Mouse (Mus musculus): Measurements from ENCODE around the gene Hist1h2bq. TPM values are rescaled to one million over a fixed set of nuclear protein-coding genes. Genes with fewer than 3 reads are reported as not detected.
"Not testable (repeated sequence)": the region's sequence is repeated elsewhere in the genome, so short reads cannot be mapped to it uniquely, and the experiment has no call there.

The Hist1h2bq gene
- polyA plus RNA-seq, 1 experiment = 28.4 TPM

- H3K27me3 ChIP-seq (ENCODE audit: control insufficient read depth, insufficient read depth, low read length, poor library complexity, severe bottlenecking); H3K4me3 ChIP-seq (ENCODE audit: low read depth, low read length); H3K36me3 ChIP-seq (ENCODE audit: control insufficient read depth, insufficient read depth, low read length, poor library complexity, severe bottlenecking); H3K4me1 ChIP-seq (ENCODE audit: control insufficient read depth, insufficient read depth, low read length); H3K9me3 ChIP-seq (replicated peaks; ENCODE audit: control insufficient read depth, insufficient read depth, low read length, poor library complexity, severe bottlenecking); H3K9ac ChIP-seq (ENCODE audit: low read depth, poor library complexity, severe bottlenecking): not testable (repeated sequence)
- H3K27ac ChIP-seq (ENCODE audit: insufficient read depth, low read length) = peak within 1 kb of the TSS; percentile 61; the same call in 1 of the 2 replicates
- peak; percentile 50 for TF ChIP-seq POLR2A (IDR thresholded peaks at IDR 0.05; ENCODE audit: insufficient read depth, low read length)
Measured at GRCm38 (mm10) chr13:21831418-21832394, 21.7 kb upstream of the Hist1h2bq start, which contains the start of gene Hist1h4n. Gene Hist1h4n, minus strand, starts transcription at chr13:21832196.

DNA sequence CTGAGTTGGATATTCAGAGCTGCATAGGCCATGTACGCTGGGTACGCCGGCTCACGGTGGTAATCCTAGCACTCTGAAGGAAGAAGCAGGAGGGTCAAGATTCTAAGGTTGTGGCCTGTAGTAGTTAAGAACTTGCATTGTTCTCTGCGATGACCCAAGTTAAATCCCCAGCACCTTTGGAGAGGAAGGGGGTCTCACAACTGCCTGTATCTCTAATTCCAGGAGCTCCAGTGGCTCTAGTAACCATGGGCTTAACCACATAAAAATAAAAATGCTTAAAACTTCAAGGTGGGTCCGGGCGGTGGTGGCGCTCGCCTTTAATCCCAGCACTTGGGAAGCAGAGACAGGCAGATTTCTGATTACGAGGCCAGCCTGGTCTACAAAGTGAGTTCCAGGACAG lies 20.3 kb upstream of the Hist1h2bq start:
- no peak for TF ChIP-seq EP300 (IDR thresholded peaks at IDR 0.05; ENCODE audit: insufficient read depth, low read depth, low read length)
- no peak for TF ChIP-seq CTCF (IDR thresholded peaks at IDR 0.05; ENCODE audit: low read depth, low read length)
- TF ChIP-seq POLR2A (IDR thresholded peaks at IDR 0.05; ENCODE audit: insufficient read depth, low read length) = no peak
- no peak overlapping the region for H3K4me3 ChIP-seq (ENCODE audit: low read depth, low read length)
- H3K9ac ChIP-seq (ENCODE audit: low read depth, poor library complexity, severe bottlenecking) = peak overlapping the region; percentile 18; the same call in 1 of the 2 replicates

GRCm38 (mm10) chr13:21828511-21828910 lies 18.5 kb upstream of the Hist1h2bq start:
- no peak overlapping the region for H3K27ac ChIP-seq (ENCODE audit: insufficient read depth, low read length)
- no peak for TF ChIP-seq CTCF (IDR thresholded peaks at IDR 0.05; ENCODE audit: low read depth, low read length)
- TF ChIP-seq POLR2A (IDR thresholded peaks at IDR 0.05; ENCODE audit: insufficient read depth, low read length) = no peak
- TF ChIP-seq EP300 (IDR thresholded peaks at IDR 0.05; ENCODE audit: insufficient read depth, low read depth, low read length) = no peak

More for the DNA sequence above, 20.3 kb upstream of the Hist1h2bq start:
- Histone ChIP-seq H3K36me3 (ENCODE audit: control insufficient read depth, insufficient read depth, low read length, poor library complexity, severe bottlenecking) (no peaks in the 10 kb centered on the region), H3K27ac (ENCODE audit: insufficient read depth, low read length) (no peak overlapping the region), H3K27me3 (ENCODE audit: control insufficient read depth, insufficient read depth, low read length, poor library complexity, severe bottlenecking) (no peaks in the 10 kb centered on the region), H3K9me3 (replicated peaks; ENCODE audit: control insufficient read depth, insufficient read depth, low read length, poor library complexity, severe bottlenecking) (no peaks in the 10 kb centered on the region), H3K4me1 (ENCODE audit: control insufficient read depth, insufficient read depth, low read length) (peaks cover 3% of the 10 kb centered on the region)

DNA sequence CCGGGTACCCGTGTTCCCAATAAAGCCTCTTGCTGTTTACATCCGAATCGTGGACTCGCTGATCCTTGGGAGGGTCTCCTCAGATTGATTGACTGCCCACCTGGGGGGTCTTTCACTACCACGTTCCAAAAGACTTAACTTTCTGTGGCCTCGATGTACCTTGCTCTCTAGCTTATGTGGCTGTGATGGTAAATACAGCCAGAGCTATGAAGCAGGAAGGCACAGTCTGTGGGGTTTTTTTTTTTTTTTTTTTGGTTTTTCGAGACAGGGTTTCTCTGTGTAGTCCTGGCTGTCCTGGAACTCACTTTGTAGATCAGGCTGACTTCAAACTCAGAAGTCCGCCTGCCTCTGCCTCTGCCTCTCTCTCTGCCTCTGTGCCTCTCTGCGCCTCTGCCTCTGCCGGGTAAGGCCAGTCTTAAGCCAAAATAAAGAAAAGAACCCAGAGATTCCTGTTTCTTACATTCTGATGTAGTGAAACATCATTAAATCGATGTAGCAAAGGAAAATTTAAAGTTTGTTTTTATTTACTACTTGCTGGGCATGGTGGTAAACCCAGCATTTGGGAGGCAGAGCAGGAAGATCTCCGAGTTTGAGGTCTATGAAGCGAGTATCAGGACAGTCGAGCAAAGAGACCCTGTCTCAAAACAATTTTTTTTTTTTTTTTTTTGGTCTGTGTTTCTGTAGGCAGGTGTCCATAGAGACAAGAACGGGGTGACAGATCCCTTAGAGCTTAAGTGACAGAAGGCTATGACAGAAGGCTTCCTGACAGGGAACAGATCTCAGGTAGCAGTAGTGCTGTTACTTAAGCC lies 10.3 kb upstream of the Hist1h2bq start:
- H3K27ac ChIP-seq (ENCODE audit: insufficient read depth, low read length); H3K36me3 ChIP-seq (ENCODE audit: control insufficient read depth, insufficient read depth, low read length, poor library complexity, severe bottlenecking); H3K27me3 ChIP-seq (ENCODE audit: control insufficient read depth, insufficient read depth, low read length, poor library complexity, severe bottlenecking): not testable (repeated sequence)

More at GRCm38 (mm10) chr13:21828511-21828910, 18.5 kb upstream of the Hist1h2bq start:
- H3K9ac ChIP-seq (ENCODE audit: low read depth, poor library complexity, severe bottlenecking) = no peak overlapping the region
- H3K4me1 ChIP-seq (ENCODE audit: control insufficient read depth, insufficient read depth, low read length) = peaks cover 3% of the 10 kb centered on the region
- H3K27me3 ChIP-seq (ENCODE audit: control insufficient read depth, insufficient read depth, low read length, poor library complexity, severe bottlenecking) = no peaks in the 10 kb centered on the region
- no peaks in the 10 kb centered on the region for H3K36me3 ChIP-seq (ENCODE audit: control insufficient read depth, insufficient read depth, low read length, poor library complexity, severe bottlenecking)
- H3K4me3 ChIP-seq (ENCODE audit: low read depth, low read length) = no peak overlapping the region
- no peaks in the 10 kb centered on the region for H3K9me3 ChIP-seq (replicated peaks; ENCODE audit: control insufficient read depth, insufficient read depth, low read length, poor library complexity, severe bottlenecking)

DNA sequence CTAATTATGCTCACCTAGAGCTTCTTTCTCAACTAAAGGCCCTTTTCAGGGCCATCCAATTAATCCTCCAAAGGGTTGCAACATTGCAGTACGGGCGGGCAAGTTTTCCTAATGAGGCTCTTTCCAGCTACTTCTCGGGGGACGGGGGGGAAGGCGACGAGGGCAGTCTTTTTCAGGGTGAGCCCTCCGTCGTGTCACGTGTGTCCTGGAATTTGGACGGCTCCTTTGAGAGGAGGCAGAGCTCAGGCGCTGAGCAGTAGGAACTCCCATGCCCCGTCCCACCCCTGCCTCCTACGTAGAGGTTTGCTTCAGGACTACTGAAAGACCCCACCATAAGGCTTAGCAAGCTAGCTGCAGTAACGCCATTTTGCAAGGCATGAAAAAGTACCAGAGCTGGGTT lies 2.1 kb upstream of the Hist1h2bq start:
- H3K4me3 ChIP-seq (ENCODE audit: low read depth, low read length); H3K4me1 ChIP-seq (ENCODE audit: control insufficient read depth, insufficient read depth, low read length); H3K27me3 ChIP-seq (ENCODE audit: control insufficient read depth, insufficient read depth, low read length, poor library complexity, severe bottlenecking); H3K9me3 ChIP-seq (replicated peaks; ENCODE audit: control insufficient read depth, insufficient read depth, low read length, poor library complexity, severe bottlenecking); H3K36me3 ChIP-seq (ENCODE audit: control insufficient read depth, insufficient read depth, low read length, poor library complexity, severe bottlenecking): not testable (repeated sequence)
- Histone ChIP-seq H3K27ac (ENCODE audit: insufficient read depth, low read length) (peak overlapping the region; percentile 48), H3K9ac (ENCODE audit: low read depth, poor library complexity, severe bottlenecking) (peak overlapping the region; percentile 68; the same call in 1 of the 2 replicates)

More for the DNA sequence above, 10.3 kb upstream of the Hist1h2bq start:
- not testable (repeated sequence) for H3K9ac ChIP-seq (ENCODE audit: low read depth, poor library complexity, severe bottlenecking); H3K9me3 ChIP-seq (replicated peaks; ENCODE audit: control insufficient read depth, insufficient read depth, low read length, poor library complexity, severe bottlenecking); H3K4me1 ChIP-seq (ENCODE audit: control insufficient read depth, insufficient read depth, low read length); H3K4me3 ChIP-seq (ENCODE audit: low read depth, low read length)

DNA sequence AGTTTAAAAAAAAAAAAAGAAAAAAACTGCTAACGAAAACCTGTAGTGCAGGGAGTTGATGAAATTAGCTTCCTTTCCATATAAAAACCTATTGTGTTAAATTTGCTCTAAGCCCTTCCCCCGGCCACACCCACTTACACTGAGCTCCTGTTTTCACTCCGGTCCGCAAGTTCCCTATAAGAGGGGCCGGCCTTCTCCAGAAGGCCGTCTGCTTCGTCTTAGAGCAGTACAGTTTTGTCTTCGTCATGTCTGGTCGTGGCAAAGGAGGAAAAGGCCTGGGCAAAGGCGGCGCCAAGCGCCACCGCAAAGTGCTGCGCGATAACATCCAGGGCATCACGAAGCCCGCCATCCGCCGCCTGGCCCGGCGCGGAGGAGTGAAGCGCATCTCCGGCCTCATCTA lies 1.5 kb upstream of the Hist1h2bq start, which contains the start of gene Hist1h4m:
Gene Hist1h4m (plus strand): TSS at position 208 of the 400 bp plus-strand sequence.
- H3K27ac ChIP-seq (ENCODE audit: insufficient read depth, low read length) = peak within 1 kb of the TSS; percentile 48
- not testable (repeated sequence) for H3K4me3 ChIP-seq (ENCODE audit: low read depth, low read length)
- peak within 1 kb of the TSS; percentile 68; the same call in 1 of the 2 replicates for H3K9ac ChIP-seq (ENCODE audit: low read depth, poor library complexity, severe bottlenecking)

GRCm38 (mm10) chr13:21811074-21811473 lies 1.1 kb upstream of the Hist1h2bq start:
- not testable (repeated sequence) for H3K9ac ChIP-seq (ENCODE audit: low read depth, poor library complexity, severe bottlenecking)

More for the DNA sequence above, 1.5 kb upstream of the Hist1h2bq start, which contains the start of gene Hist1h4m:
- H3K4me1 ChIP-seq (ENCODE audit: control insufficient read depth, insufficient read depth, low read length); H3K36me3 ChIP-seq (ENCODE audit: control insufficient read depth, insufficient read depth, low read length, poor library complexity, severe bottlenecking); H3K27me3 ChIP-seq (ENCODE audit: control insufficient read depth, insufficient read depth, low read length, poor library complexity, severe bottlenecking); H3K9me3 ChIP-seq (replicated peaks; ENCODE audit: control insufficient read depth, insufficient read depth, low read length, poor library complexity, severe bottlenecking): not testable (repeated sequence)

DNA sequence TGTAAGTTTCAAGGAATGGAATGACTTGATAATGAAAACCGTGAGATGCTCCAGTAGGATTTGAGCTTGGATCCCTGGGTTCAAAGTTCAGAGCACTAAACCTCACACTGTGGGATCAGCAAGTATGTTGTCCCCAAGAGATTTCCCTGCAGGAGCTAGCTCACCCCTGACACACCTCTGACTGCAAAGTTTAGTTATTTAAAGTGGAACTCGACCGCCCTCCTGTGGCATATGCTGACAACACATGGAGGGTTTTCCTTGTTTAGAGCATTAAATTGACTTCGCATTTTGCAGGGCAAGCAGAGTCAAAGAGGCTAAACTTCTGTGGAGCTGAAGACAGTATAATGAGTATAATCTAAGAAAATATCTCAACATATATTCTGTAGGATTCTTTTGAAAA lies 6.9 kb downstream of the Hist1h2bq start:
- not testable (repeated sequence) for H3K4me3 ChIP-seq (ENCODE audit: low read depth, low read length); H3K4me1 ChIP-seq (ENCODE audit: control insufficient read depth, insufficient read depth, low read length); H3K27ac ChIP-seq (ENCODE audit: insufficient read depth, low read length); H3K9ac ChIP-seq (ENCODE audit: low read depth, poor library complexity, severe bottlenecking); H3K9me3 ChIP-seq (replicated peaks; ENCODE audit: control insufficient read depth, insufficient read depth, low read length, poor library complexity, severe bottlenecking); H3K36me3 ChIP-seq (ENCODE audit: control insufficient read depth, insufficient read depth, low read length, poor library complexity, severe bottlenecking); H3K27me3 ChIP-seq (ENCODE audit: control insufficient read depth, insufficient read depth, low read length, poor library complexity, severe bottlenecking)

More at GRCm38 (mm10) chr13:21811074-21811473, 1.1 kb upstream of the Hist1h2bq start:
- not testable (repeated sequence) for H3K4me3 ChIP-seq (ENCODE audit: low read depth, low read length); H3K27me3 ChIP-seq (ENCODE audit: control insufficient read depth, insufficient read depth, low read length, poor library complexity, severe bottlenecking); H3K36me3 ChIP-seq (ENCODE audit: control insufficient read depth, insufficient read depth, low read length, poor library complexity, severe bottlenecking); H3K9me3 ChIP-seq (replicated peaks; ENCODE audit: control insufficient read depth, insufficient read depth, low read length, poor library complexity, severe bottlenecking); H3K4me1 ChIP-seq (ENCODE audit: control insufficient read depth, insufficient read depth, low read length); H3K27ac ChIP-seq (ENCODE audit: insufficient read depth, low read length)
